Mouse (Mus musculus) bone marrow, adult 2 months (tissue): ENCODE measurements around the gene Rpl9. TPM values are rescaled to one million over a fixed set of nuclear protein-coding genes. Genes with fewer than 3 reads are reported as not detected.

ENCODE experiments used
- H3K27ac ChIP-seq: fragments of 200-500 bp; 2 replicates; pipeline ENCODE4 v1.5.1; 2012; ENCODE audit warnings: low read depth, mild to moderate bottlenecking, control low read depth, inconsistent platforms, low read length; ENCODE audit not compliant: control insufficient read depth, poor library complexity, insufficient read depth
- H3K4me1 ChIP-seq: fragments of 200-500 bp; 2 replicates; pipeline ENCODE4 v1.6.1; 2011; ENCODE audit warnings: low read length; ENCODE audit not compliant: control insufficient read depth, insufficient read depth
- H3K4me3 ChIP-seq: fragments of 200-500 bp; replicated peaks from 2 replicates; pipeline ENCODE3; 2011; ENCODE audit warnings: mild to moderate bottlenecking, low read depth, low read length, control low read depth; ENCODE audit not compliant: control insufficient read depth
- CTCF ChIP-seq: fragments of 200-500 bp; IDR thresholded peaks from 2 replicates; pipeline ENCODE4 v1.5.1; 2011; ENCODE audit warnings: low read length, control low read depth; ENCODE audit not compliant: control insufficient read depth, insufficient read depth
- POLR2A ChIP-seq: fragments of 200-500 bp; IDR thresholded peaks from 2 replicates; pipeline ENCODE4 v1.6.1; 2011; ENCODE audit warnings: low read depth, mild to moderate bottlenecking, control low read depth, low read length, borderline replicate concordance; ENCODE audit not compliant: control insufficient read depth
- WGBS: fragments of 180-500 bp; shearing (Covaris S2); methylation state at CpG from one replicate; pipeline ENCODE4 v1.1.7; 2018; 5-methylcytosine and 5-hydroxymethylcytosine counted together
- polyA plus RNA-seq: library from polyadenylated mRNA; stranded (reverse); fragments of >200 nt; gene quantifications from 2 replicates; pipeline ENCODE4 v1.2.4, GENCODE M21; 2011; ENCODE audit warnings: low replicate concordance; ENCODE audit not compliant: missing spikeins, insufficient read depth, insufficient read length

Gene Rpl9
- polyA plus RNA-seq, 1 experiment, result 324 TPM

- H3K4me3 ChIP-seq, result no peak overlapping the region
- no peak for TF ChIP-seq POLR2A
- 0 out of 2 replicates have a peak, but pooled peaks have one; percentile 14 for TF ChIP-seq CTCF
- WGBS, result 74% methylated on average over 5 of the region's 5 CpGs
- H3K27ac ChIP-seq, result no peak overlapping the region
- peaks cover 3% of the 10 kb centered on the region; the same call in 1 of the 2 replicates for H3K4me1 ChIP-seq
These were observed 36.3 kb downstream of the Rpl9 start for GRCm38 (mm10) chr5:65354985-65355384.

GRCm38 (mm10) chr5:65354097-65354496, 37.1 kb downstream of the Rpl9 start:
- H3K4me3 ChIP-seq, result no peak overlapping the region
- H3K27ac ChIP-seq, result no peak overlapping the region
- H3K4me1 ChIP-seq, result peaks cover 3% of the 10 kb centered on the region; the same call in 1 of the 2 replicates
- TF ChIP-seq CTCF, result no peak
- no peak for TF ChIP-seq POLR2A
- 26% methylated on average over 3 of the region's 3 CpGs for WGBS

- 79% methylated on average over 10 of the region's 10 CpGs for WGBS
- Histone ChIP-seq H3K4me1 (no peaks in the 10 kb centered on the region; the same call in 1 of the 2 replicates), H3K27ac (no peak overlapping the region), H3K4me3 (no peak overlapping the region)
- TF ChIP-seq POLR2A, result no peak
- TF ChIP-seq CTCF, result no peak
These were observed 40.7 kb downstream of the Rpl9 start for GRCm38 (mm10) chr5:65350508-65350907.

GRCm38 (mm10) chr5:65348168-65348567, 43.1 kb downstream of the Rpl9 start, which contains the start of gene Klb:
TSS of gene Klb (plus strand) at chr5:65348314.
- no peak within 1 kb of the TSS for H3K27ac ChIP-seq
- no peak within 1 kb of the TSS for H3K4me3 ChIP-seq
- no peaks in the 10 kb centered on the region for H3K4me1 ChIP-seq
- 88% methylated on average over 15 of the region's 15 CpGs for WGBS
- TF ChIP-seq CTCF (no peak), POLR2A (no peak)

- H3K27ac ChIP-seq, result no peak overlapping the region
- no peak overlapping the region for H3K4me3 ChIP-seq
- no peaks in the 10 kb centered on the region for H3K4me1 ChIP-seq
- TF ChIP-seq POLR2A (no peak), CTCF (no peak)
- WGBS, result 76% methylated on average over 4 of the region's 4 CpGs
These were observed 51.1 kb downstream of the Rpl9 start for GRCm38 (mm10) chr5:65340167-65340566.

GRCm38 (mm10) chr5:65338394-65338793, 52.9 kb downstream of the Rpl9 start:
- H3K27ac ChIP-seq, result no peak overlapping the region
- no peak for TF ChIP-seq POLR2A
- peak; percentile 46 for TF ChIP-seq CTCF
- H3K4me3 ChIP-seq, result no peak overlapping the region
- 63% methylated on average over 6 of the region's 6 CpGs for WGBS
- H3K4me1 ChIP-seq, result no peaks in the 10 kb centered on the region; the same call in 1 of the 2 replicates

Other genes with a start within 250 kb of the Rpl9 start
- gene Wdr19, start 191.7 kb downstream of the Rpl9 start, polyA plus RNA-seq, result 0.41 and 2.4 TPM in 2 replicates
- gene Rfc1, start 55.8 kb downstream of the Rpl9 start, polyA plus RNA-seq, result 31.8 and 42.8 TPM in 2 replicates
- not detected in 2 replicates for gene Klb, start 43.1 kb downstream of the Rpl9 start, polyA plus RNA-seq
- 20.0 and 25.3 TPM in 2 replicates for gene Lias, start 53 bp upstream of the Rpl9 start, polyA plus RNA-seq
- 7.7 and 14.3 TPM in 2 replicates for gene Ugdh, start 44.5 kb upstream of the Rpl9 start, polyA plus RNA-seq
- gene Gm43552, start 101.4 kb upstream of the Rpl9 start, polyA plus RNA-seq, result not detected in 2 replicates
- gene Smim14, start 145.7 kb upstream of the Rpl9 start, polyA plus RNA-seq, result 58.2 and 62.7 TPM in 2 replicates
- gene Ube2k, start 145.8 kb upstream of the Rpl9 start, polyA plus RNA-seq, result 81.6 and 126 TPM in 2 replicates